Mouse (Mus musculus): ENCODE data around the gene Rsph9. TPM values are rescaled to one million over a fixed set of nuclear protein-coding genes. Genes with fewer than 3 reads are reported as not detected.
A peak's percentile ranks its signal among the peaks of the same experiment; 100 is the strongest.

Gene Rsph9
- polyA plus RNA-seq, 1 experiment from 2014 or later = 14.9 TPM

GRCm38 (mm10) chr17:46161710-46162109 lies 17.7 kb upstream of the Rsph9 start:
- WGBS = 52% methylated on average over 9 of the region's 9 CpGs
- peak overlapping the region; percentile 81 for H3K27ac ChIP-seq

DNA sequence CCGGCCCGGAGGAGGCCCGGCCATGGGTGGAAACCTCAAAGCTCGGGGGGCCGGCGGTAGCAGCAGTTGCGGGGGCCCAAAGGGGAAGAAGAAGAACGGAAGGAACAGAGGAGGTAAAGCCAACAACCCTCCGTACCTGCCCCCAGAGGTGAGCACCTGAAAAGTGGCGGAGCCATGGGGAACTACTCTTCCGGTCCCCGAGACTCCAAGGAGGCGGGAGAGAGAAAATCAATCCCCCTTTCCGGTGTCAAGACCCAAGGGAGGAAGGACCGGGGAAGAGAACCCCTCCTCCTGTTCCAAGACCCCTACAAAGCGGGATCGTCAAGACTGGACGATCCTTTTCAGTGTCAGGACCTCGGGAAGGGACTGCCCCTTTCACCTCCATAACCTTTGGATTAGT lies 17.2 kb upstream of the Rsph9 start:
- Histone ChIP-seq H3K9me3 (no peaks in the 10 kb centered on the region), H3K9ac (peak overlapping the region; percentile 85), H3K27me3 (no peaks in the 10 kb centered on the region), H3K27ac (peak overlapping the region; percentile 81), H3K4me3 (replicated peaks) (peak overlapping the region; percentile 81), H3K4me1 (peaks cover 22% of the 10 kb centered on the region), H3K36me3 (replicated peaks) (peaks cover 24% of the 10 kb centered on the region), H3K4me2 (peak overlapping the region; percentile 65)
- peak; percentile 37 for ATAC-seq (ENCODE audit: low FRiP score)
- WGBS = under 1% methylated on average over 19 of the region's 19 CpGs

More at GRCm38 (mm10) chr17:46161710-46162109, 17.7 kb upstream of the Rsph9 start:
- Histone ChIP-seq H3K4me2 (peak overlapping the region; percentile 65), H3K4me3 (replicated peaks) (peak overlapping the region; percentile 81), H3K9me3 (no peaks in the 10 kb centered on the region), H3K4me1 (peaks cover 22% of the 10 kb centered on the region), H3K9ac (peak overlapping the region; percentile 85), H3K36me3 (replicated peaks) (peaks cover 29% of the 10 kb centered on the region), H3K27me3 (no peaks in the 10 kb centered on the region)
- ATAC-seq (ENCODE audit: low FRiP score) = no peak

- ATAC-seq (ENCODE audit: low FRiP score) = peak; percentile 95
- H3K9ac ChIP-seq = peak within 1 kb of the TSS; percentile 85
- H3K27ac ChIP-seq = peak within 1 kb of the TSS; percentile 84
- H3K36me3 ChIP-seq (replicated peaks) = peaks cover 19% of the 10 kb centered on the region
- H3K4me2 ChIP-seq = peak within 1 kb of the TSS; percentile 65
- H3K27me3 ChIP-seq = no peaks in the 10 kb centered on the region
- under 1% methylated on average over 22 of the region's 23 CpGs for WGBS
- H3K4me3 ChIP-seq (replicated peaks) = peak within 1 kb of the TSS; percentile 81
- H3K4me1 ChIP-seq = peaks cover 22% of the 10 kb centered on the region
- no peaks in the 10 kb centered on the region for H3K9me3 ChIP-seq
Observed at GRCm38 (mm10) chr17:46160686-46161085, 16.7 kb upstream of the Rsph9 start, which contains the start of gene Gtpbp2. Gtpbp2 (plus strand) TSS chr17:46161032.

- WGBS = under 1% methylated on average over 16 of the region's 16 CpGs
- peak overlapping the region; percentile 65 for H3K4me2 ChIP-seq
- H3K9me3 ChIP-seq = no peaks in the 10 kb centered on the region
- peaks cover 13% of the 10 kb centered on the region for H3K36me3 ChIP-seq (replicated peaks)
- H3K9ac ChIP-seq = peak overlapping the region; percentile 85
- H3K4me1 ChIP-seq = peaks cover 22% of the 10 kb centered on the region
- ATAC-seq (ENCODE audit: low FRiP score) = peak; percentile 70
- H3K27ac ChIP-seq = peak overlapping the region; percentile 84
- no peaks in the 10 kb centered on the region for H3K27me3 ChIP-seq
- H3K4me3 ChIP-seq (replicated peaks) = peak overlapping the region; percentile 81
Observed at GRCm38 (mm10) chr17:46160090-46160662, 16.2 kb upstream of the Rsph9 start.

GRCm38 (mm10) chr17:46159236-46159635 lies 15.2 kb upstream of the Rsph9 start:
- Histone ChIP-seq H3K9ac (0 out of 2 replicates have a peak overlapping the region, but pooled peaks have one; percentile 51), H3K9me3 (no peaks in the 10 kb centered on the region), H3K27me3 (no peaks in the 10 kb centered on the region), H3K4me3 (replicated peaks) (no peak overlapping the region), H3K36me3 (replicated peaks) (peaks cover 4% of the 10 kb centered on the region), H3K27ac (peak overlapping the region; percentile 31; the same call in 1 of the 2 replicates), H3K4me2 (0 out of 2 replicates have a peak overlapping the region, but pooled peaks have one; percentile 65), H3K4me1 (peaks cover 22% of the 10 kb centered on the region)
- 74% methylated on average over 2 of the region's 2 CpGs for WGBS
- no peak for ATAC-seq (ENCODE audit: low FRiP score)

DNA sequence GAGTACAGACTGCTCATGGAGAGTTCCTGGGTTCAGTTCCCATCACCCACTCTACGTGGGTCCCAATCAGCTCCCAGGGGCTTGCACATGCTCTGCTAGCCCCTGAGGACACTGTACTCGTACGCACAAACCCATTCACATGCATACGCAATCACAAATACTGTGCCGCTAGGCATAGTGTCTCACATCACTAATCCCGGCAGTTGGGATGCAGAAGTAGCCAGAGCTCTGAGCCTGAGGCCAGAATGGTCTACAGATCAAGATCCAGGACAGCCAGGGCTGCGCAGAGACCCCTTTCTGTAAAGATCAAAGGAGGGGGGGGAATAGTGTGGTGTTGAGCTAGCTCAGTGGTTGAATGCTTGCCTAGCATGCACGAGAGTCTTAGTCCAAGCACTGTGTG lies 13.1 kb upstream of the Rsph9 start:
- WGBS = 86% methylated on average over 8 of the region's 8 CpGs
- no peak overlapping the region for H3K4me3 ChIP-seq (replicated peaks)
- H3K27me3 ChIP-seq = no peaks in the 10 kb centered on the region
- H3K27ac ChIP-seq = no peak overlapping the region
- no peaks in the 10 kb centered on the region for H3K9me3 ChIP-seq
- H3K4me2 ChIP-seq = no peak overlapping the region
- H3K36me3 ChIP-seq (replicated peaks) = no peaks in the 10 kb centered on the region
- no peak overlapping the region for H3K9ac ChIP-seq
- ATAC-seq (ENCODE audit: low FRiP score) = no peak
- H3K4me1 ChIP-seq = peaks cover 22% of the 10 kb centered on the region

- Histone ChIP-seq H3K4me3 (replicated peaks) (no peak overlapping the region), H3K4me2 (no peak overlapping the region), H3K9ac (no peak overlapping the region), H3K27ac (no peak overlapping the region), H3K27me3 (no peaks in the 10 kb centered on the region), H3K9me3 (no peaks in the 10 kb centered on the region), H3K4me1 (peaks cover 17% of the 10 kb centered on the region), H3K36me3 (replicated peaks) (peaks cover under 1% of the 10 kb centered on the region; the same call in 1 of the 2 replicates)
- no peak for ATAC-seq (ENCODE audit: low FRiP score)
- WGBS = 86% methylated on average over 5 of the region's 5 CpGs
Observed at GRCm38 (mm10) chr17:46156680-46157079, 12.7 kb upstream of the Rsph9 start.

DNA sequence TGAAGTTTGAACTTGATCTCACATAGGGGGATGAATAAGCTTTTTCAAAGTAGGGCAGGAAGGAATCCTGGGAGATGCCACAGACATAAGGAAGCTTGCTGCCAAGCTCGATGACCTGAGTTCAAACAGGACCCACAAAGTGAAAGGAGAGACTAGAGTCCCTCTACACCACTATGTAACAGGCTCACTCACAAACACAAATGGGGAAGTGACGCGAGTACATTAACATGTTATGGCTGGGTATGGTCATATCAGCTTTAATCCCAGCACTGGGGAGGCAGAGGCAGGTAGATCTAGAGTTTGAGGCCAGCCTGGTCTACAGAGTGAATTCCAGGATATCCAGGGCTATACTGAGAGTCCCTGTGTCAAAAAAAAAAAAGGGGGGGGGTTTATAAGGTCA lies 10.3 kb upstream of the Rsph9 start:
- Histone ChIP-seq H3K4me2 (no peak overlapping the region), H3K4me3 (replicated peaks) (no peak overlapping the region), H3K36me3 (replicated peaks) (peaks cover 9% of the 10 kb centered on the region; the same call in 1 of the 2 replicates), H3K27me3 (no peaks in the 10 kb centered on the region), H3K9ac (no peak overlapping the region), H3K4me1 (peaks cover 10% of the 10 kb centered on the region), H3K9me3 (no peaks in the 10 kb centered on the region), H3K27ac (no peak overlapping the region)
- 97% methylated on average over 3 of the region's 3 CpGs for WGBS
- no peak for ATAC-seq (ENCODE audit: low FRiP score)

DNA sequence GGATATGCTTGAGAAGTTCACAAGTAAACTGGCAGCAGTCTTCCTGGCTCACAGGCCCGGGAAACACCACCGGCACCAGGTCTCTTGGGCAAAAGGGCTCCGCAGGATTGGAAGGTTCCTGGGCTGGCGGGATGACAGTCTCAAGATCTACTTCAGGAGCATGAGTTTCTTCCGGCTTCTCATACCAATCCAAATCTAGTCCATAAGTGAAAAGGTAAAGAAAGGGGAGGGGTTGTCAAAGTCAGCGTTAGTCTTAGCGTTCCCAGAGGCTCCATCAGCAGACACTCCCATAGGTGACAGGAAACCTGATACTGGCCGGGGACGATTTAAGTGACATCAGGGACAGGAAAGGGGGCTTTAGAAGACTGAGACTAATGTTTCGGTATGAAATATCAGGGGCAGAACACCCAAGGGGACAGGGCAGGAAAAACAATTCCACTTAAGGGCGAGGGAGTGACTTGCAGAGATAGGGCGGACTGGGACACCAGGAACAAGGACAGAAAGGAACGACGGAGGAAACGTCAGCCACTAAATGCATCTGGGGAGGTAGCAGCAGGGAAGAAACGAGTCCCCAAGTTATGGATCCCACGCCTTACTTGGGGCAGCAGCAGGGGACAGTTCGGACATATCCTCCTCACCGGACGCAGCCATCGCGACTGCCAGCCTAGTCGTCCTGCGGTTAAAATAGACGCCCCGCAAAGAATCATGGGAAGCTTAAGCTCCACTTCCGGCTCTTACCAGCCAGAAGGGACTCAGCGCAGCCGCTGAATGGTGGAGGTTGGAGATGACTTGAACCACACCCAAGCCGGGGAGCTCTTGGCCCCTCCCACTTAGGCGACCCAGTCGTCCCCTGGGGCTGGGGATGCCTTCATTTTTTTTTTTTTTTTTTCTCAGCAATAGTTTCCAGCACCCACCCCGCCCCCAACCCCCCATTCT lies 9.1 kb upstream of the Rsph9 start, which contains the start of gene Mad2l1bp:
Gene Mad2l1bp, minus strand, starts transcription at position 707 of the 936 bp plus-strand sequence.
- H3K9me3 ChIP-seq = no peaks in the 10 kb centered on the region
- no peaks in the 10 kb centered on the region for H3K27me3 ChIP-seq
- 10% methylated on average over 33 of the region's 33 CpGs for WGBS
- H3K36me3 ChIP-seq (replicated peaks) = peaks cover 20% of the 10 kb centered on the region
- H3K9ac ChIP-seq = peak within 1 kb of the TSS; percentile 82
- H3K27ac ChIP-seq = peak within 1 kb of the TSS; percentile 36
- H3K4me1 ChIP-seq = peaks cover 10% of the 10 kb centered on the region
- peak; percentile 95 for ATAC-seq (ENCODE audit: low FRiP score)
- H3K4me2 ChIP-seq = peak within 1 kb of the TSS; percentile 92
- H3K4me3 ChIP-seq (replicated peaks) = peak within 1 kb of the TSS; percentile 60

DNA sequence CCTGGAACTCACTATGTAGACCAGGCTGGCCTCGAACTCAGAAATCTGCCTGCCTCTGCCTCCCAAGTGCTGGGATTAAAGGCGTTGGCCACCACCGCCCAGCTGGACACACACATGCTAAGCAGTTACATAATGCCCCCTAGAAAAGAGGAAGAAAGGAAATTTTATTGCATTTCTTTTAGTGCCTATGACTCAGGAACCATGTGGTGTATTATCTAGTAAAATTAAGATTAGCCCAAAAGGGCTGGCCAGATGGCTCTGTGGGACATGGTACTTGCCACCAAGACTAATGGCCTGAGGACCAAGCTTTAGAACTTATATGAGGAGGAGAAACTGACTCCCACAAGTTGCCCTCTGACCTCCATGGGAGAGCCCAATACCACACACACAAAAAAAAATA lies 4.1 kb downstream of the Rsph9 start:
- ATAC-seq (ENCODE audit: low FRiP score) = no peak
- no peaks in the 10 kb centered on the region for H3K9me3 ChIP-seq
- no peaks in the 10 kb centered on the region for H3K27me3 ChIP-seq
- H3K27ac ChIP-seq = no peak overlapping the region
- 83% methylated on average over 3 of the region's 3 CpGs for WGBS
- no peak overlapping the region for H3K4me3 ChIP-seq (replicated peaks)
- no peak overlapping the region for H3K9ac ChIP-seq
- H3K4me2 ChIP-seq = no peak overlapping the region
- peaks cover 15% of the 10 kb centered on the region for H3K4me1 ChIP-seq
- no peaks in the 10 kb centered on the region; the same call in 1 of the 2 replicates for H3K36me3 ChIP-seq (replicated peaks)

DNA sequence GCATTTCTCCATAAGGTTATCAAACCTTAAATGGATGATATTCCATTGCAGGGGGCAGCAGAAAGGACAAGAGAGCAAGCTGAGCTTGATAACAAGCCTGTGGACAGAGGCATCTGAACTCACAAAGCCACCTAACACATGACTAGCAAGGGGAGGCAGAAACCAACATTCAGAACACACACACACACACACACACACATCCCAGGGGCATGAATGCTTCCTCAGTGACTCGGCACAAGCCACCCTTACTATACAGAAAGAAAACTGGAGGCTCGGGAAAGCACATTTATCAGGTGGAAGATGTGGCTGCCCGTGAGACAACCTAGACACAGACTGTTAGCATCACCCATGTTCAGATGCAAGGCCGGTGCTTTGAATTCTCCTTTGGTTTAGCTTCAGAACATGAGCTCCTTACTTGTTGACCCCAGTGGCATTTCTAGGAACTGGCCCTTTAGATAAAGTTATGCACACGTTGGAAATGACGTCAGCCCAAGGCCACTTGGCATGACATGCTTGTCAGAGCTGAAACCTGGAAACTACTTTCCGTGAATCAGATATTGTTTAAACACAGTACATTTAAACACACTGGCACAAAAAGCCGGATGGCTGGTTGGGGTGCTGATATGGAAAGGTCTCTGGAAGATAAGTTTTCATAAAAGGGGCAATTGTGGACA lies 5.3 kb downstream of the Rsph9 start:
- Histone ChIP-seq H3K36me3 (replicated peaks) (no peaks in the 10 kb centered on the region; the same call in 1 of the 2 replicates), H3K4me1 (peaks cover 7% of the 10 kb centered on the region), H3K9ac (no peak overlapping the region), H3K4me2 (no peak overlapping the region), H3K4me3 (replicated peaks) (no peak overlapping the region), H3K9me3 (no peaks in the 10 kb centered on the region), H3K27me3 (no peaks in the 10 kb centered on the region), H3K27ac (no peak overlapping the region)
- 82% methylated on average over 8 of the region's 8 CpGs for WGBS
- ATAC-seq (ENCODE audit: low FRiP score) = no peak

DNA sequence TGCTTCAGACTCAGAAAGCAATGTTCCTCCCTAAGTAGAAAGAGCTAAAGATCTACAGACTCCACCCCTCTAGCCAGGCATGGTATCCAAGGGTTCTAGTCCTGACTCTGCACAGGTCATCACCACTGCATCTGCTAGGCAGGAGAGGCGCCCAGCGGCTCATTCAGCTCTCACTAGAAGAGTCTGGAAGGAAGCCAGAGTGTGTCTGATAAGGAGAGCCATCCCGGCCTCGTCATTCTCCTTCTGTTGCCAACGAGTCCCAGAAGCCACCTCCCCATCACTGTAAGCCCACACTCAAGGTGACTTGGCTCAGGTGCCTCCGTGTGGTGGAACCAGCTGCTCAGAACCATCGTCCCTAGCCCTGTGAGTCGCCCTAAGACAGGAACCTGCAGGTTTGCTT lies 11.2 kb downstream of the Rsph9 start:
- ATAC-seq (ENCODE audit: low FRiP score) = no peak
- H3K4me1 ChIP-seq = peaks cover 4% of the 10 kb centered on the region; the same call in 1 of the 2 replicates
- H3K27me3 ChIP-seq = no peaks in the 10 kb centered on the region; the same call in 1 of the 2 replicates
- H3K9ac ChIP-seq = no peak overlapping the region
- WGBS = 75% methylated on average over 8 of the region's 8 CpGs
- no peak overlapping the region for H3K4me3 ChIP-seq (replicated peaks)
- H3K4me2 ChIP-seq = no peak overlapping the region
- H3K27ac ChIP-seq = no peak overlapping the region
- no peaks in the 10 kb centered on the region for H3K9me3 ChIP-seq
- peaks cover 23% of the 10 kb centered on the region for H3K36me3 ChIP-seq (replicated peaks)

Data from forebrain, embryonic 12.5 days (tissue).